Mouse (Mus musculus): Measurements from ENCODE around the gene Tmem219. TPM values are rescaled to one million over a fixed set of nuclear protein-coding genes. Genes with fewer than 3 reads are reported as not detected.
A peak's percentile ranks its signal among the peaks of the same experiment; 100 is the strongest.

The Tmem219 gene
- total RNA-seq, 4 experiments from 2014 or later: 29.4 to 48.6 (median 37.2) TPM

DNA sequence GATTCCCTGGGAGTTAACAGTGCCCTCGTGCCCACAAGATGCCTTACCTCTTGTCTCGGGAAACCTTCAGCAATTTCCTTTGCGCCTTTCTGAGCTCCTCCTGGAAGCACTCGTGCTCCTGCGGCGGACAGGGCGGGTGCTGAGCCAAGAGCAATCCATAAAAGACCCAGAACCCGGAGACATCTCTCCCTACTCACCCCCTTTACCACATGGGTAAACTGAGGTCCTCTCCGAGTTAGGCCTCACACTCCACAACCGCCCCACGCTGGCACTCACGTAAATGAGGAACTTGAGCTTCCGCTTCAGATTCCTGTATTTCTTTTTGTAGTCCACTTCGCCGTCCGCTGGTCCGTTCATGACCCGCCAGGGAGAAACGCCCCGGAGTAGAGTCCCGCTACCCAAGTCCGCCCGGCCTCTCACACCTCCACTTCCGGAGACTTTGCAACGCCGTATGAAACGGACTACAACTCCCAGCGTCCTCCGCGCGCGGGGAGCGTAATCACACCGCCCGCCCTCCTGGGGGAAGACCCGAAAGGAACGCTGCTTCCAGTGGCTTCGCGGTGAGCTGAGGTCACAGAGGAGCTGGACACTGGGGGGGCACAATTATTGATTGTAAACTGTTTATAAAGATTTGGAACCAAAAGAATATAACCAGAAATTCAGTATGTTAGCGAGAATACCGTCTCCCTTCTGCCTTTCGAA lies 61.1 kb downstream of the Tmem219 start, which contains the start of gene Hirip3:
Gene Hirip3, plus strand, starts transcription at position 544 of the 702 bp plus-strand sequence.
- DNase-seq: peak; percentile 95

- DNase-seq: no peak
These were observed 61.7 kb downstream of the Tmem219 start for GRCm38 (mm10) chr7:126860987-126861386.

GRCm38 (mm10) chr7:126856741-126857420 lies 65.8 kb downstream of the Tmem219 start:
- no peak for DNase-seq

DNA sequence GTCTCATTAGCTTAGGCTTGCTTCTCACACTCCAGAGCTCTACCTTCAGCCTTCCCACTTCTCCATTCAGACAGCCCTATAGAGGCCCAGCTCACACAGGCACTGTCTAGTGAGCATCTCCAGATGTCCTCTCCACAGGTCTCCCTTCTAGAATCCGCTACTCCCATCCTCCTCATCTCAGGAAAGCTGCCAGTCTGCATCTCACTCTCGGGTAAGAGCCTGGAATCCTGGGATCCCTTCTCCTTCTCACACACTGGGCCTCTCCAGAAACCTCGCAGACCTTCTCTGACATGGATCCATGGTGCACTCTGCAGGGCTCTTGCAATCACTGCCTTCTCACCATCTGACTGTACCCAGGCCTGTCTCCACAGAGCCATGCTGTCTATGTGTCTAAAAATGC lies 67.1 kb downstream of the Tmem219 start:
- DNase-seq: no peak

DNA sequence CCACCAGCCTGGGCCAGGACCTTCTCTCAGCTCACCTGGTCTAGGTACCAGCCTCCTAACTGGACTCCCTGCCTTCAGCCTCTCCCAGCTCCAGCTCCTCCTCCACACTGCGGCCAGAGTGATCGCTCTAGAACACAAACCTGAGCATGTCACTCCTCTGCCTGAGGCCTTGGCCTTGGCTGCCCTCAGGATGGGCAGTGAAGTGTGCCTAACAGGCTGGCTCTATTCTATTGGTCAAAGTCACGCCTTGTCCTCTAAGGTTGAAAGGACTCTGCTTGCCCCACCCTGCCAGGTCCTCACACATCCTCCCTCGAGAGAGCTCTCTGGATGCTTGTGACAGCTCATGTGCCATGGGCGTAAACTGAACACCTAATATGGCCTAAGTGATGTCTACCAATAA lies 69.3 kb downstream of the Tmem219 start:
- DNase-seq: no peak

GRCm38 (mm10) chr7:126851192-126851591 lies 71.5 kb downstream of the Tmem219 start:
- no peak for DNase-seq

DNA sequence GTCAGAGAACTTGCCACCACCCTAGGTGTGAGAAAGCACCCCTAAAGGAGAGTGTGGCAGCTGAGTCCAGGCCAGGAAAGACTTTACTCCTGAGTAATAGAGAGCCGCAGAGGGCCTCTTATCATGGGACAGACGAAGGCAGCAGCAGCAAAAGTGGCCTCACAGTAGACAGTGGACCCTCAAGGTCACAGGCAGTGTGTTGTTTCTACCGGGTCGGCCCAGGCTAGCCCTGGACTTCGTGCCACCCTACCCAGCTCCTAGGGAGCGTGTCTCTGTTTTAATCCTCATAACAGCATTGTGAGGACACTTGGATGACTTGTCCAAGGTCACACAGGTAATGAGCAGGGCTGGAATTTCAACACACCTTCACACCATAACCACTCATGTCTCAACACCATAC lies 72.6 kb downstream of the Tmem219 start:
- DNase-seq: no peak

DNA sequence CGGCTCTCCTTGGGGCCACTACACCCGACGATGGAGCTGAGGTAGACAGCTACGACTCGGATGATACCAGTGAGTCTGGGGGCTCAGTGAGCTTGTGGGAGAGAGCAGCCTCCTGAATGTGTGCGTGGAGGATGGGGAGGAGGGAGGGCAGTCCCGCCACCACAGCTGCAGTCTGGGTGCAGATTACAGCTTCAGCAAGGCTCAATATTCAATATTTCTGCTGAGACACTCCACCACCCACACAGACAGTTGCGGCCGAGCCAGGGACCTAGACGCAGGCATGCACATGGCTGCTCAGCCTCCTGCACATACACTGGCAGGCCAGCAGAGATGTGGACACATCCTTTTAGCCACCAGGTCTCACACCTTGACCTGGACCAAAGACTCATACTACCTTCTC lies 73.9 kb downstream of the Tmem219 start:
- no peak for DNase-seq

- no peak for DNase-seq
These were observed 75.0 kb downstream of the Tmem219 start for GRCm38 (mm10) chr7:126847421-126848398.

DNA sequence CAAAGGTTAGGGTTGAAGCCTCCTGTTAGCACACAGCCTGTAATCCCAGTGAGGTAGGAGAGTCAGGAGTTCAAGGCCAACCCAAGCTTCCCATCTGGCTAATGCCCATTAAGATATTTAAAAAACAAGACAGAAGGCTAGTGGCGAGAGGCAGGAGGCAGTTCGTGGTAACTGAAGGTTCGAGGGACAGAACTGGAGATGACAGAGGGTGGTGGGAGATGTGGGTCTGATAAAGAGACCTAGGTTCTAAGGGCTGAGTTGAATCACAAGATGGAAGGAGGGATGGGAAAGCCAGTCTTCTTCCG lies 75.6 kb downstream of the Tmem219 start, which contains the start of gene Doc2a:
Gene Doc2a, plus strand, starts transcription at position 301 of the 305 bp plus-strand sequence.
- no peak for DNase-seq

- no peak for DNase-seq
These were observed 77.2 kb downstream of the Tmem219 start for GRCm38 (mm10) chr7:126845516-126845915.

- DNase-seq: no peak
These were observed 79.4 kb downstream of the Tmem219 start for GRCm38 (mm10) chr7:126843276-126843675.

Other genes with a start within 250 kb of the Tmem219 start
- 10 to 100 TPM; 33.4 to 42.0 (median 40.2) TPM for gene Sult1a1, start 246.5 kb downstream of the Tmem219 start, total RNA-seq (2022)
- gene Bola2, start 227.5 kb downstream of the Tmem219 start, total RNA-seq (2022): 100 to 1,000 TPM in 1 of 4 experiments, 10 to 100 TPM in 3; 78.0 to 116 (median 95.6) TPM
- gene Slx1b, start 227.1 kb downstream of the Tmem219 start, total RNA-seq (2022): 10 to 100 TPM; 14.7 to 21.1 (median 18.2) TPM
- 10 to 100 TPM; 21.0 to 28.2 (median 25.0) TPM for gene Coro1a, start 215.1 kb downstream of the Tmem219 start, total RNA-seq (2022)
- gene Mapk3, start 163.3 kb downstream of the Tmem219 start, total RNA-seq (2022): 100 to 1,000 TPM; 117 to 195 (median 156) TPM
- 1 to 10 TPM; 1.8 to 9.2 (median 5.6) TPM for gene Gdpd3, start 156.6 kb downstream of the Tmem219 start, total RNA-seq (2022)
- gene Ypel3, start 146.0 kb downstream of the Tmem219 start, total RNA-seq (2022): 100 to 1,000 TPM; 114 to 148 (median 125) TPM
- gene Tbx6, start 141.4 kb downstream of the Tmem219 start, total RNA-seq (2022): under 1 TPM in 3 of 4 experiments, not detected in 1; 0.35 to 0.74 (median 0.56) TPM
- gene Ppp4c, start 130.4 kb downstream of the Tmem219 start, total RNA-seq (2022): 100 to 1,000 TPM in 1 of 4 experiments, 10 to 100 TPM in 3; 85.9 to 100 (median 94.9) TPM
- 10 to 100 TPM in 3 of 4 experiments, 1 to 10 TPM in 1; 9.4 to 16.7 (median 13.8) TPM for gene Fam57b, start 125.2 kb downstream of the Tmem219 start, total RNA-seq (2022)
- not detected for gene 4930451I11Rik, start 91.3 kb downstream of the Tmem219 start, total RNA-seq (2022)
- 1 to 10 TPM in 2 of 4 experiments, under 1 TPM in 2; 0.15 to 1.4 (median 1.1) TPM for gene Doc2a, start 75.5 kb downstream of the Tmem219 start, total RNA-seq (2022)
- gene Hirip3, start 60.9 kb downstream of the Tmem219 start, total RNA-seq (2022): 10 to 100 TPM in 3 of 4 experiments, 1 to 10 TPM in 1; 8.7 to 21.8 (median 15.2) TPM
- 10 to 100 TPM; 42.7 to 56.2 (median 48.0) TPM for gene Ino80e, start 60.5 kb downstream of the Tmem219 start, total RNA-seq (2022)
- 100 to 1,000 TPM in 2 of 4 experiments, 10 to 100 TPM in 2; 68.1 to 117 (median 94.5) TPM for gene Taok2, start 38.2 kb downstream of the Tmem219 start, total RNA-seq (2022)
- gene Kctd13, start 6.0 kb upstream of the Tmem219 start, total RNA-seq (2022): 10 to 100 TPM; 20.9 to 35.2 (median 33.6) TPM
- gene Asphd1, start 26.7 kb upstream of the Tmem219 start, total RNA-seq (2022): 1 to 10 TPM; 1.7 to 5.0 (median 3.7) TPM
- 100 to 1,000 TPM in 3 of 4 experiments, 10 to 100 TPM in 1; 94.1 to 133 (median 117) TPM for gene Sez6l2, start 27.6 kb upstream of the Tmem219 start, total RNA-seq (2022)
- 100 to 1,000 TPM in 3 of 4 experiments, 10 to 100 TPM in 1; 99.2 to 107 (median 103) TPM for gene Cdipt, start 53.0 kb upstream of the Tmem219 start, total RNA-seq (2022)
- 1 to 10 TPM in 1 of 4 experiments, under 1 TPM in 3; 0.46 to 1.8 (median 0.71) TPM for gene Cdiptos, start 53.2 kb upstream of the Tmem219 start, total RNA-seq (2022)
- 100 to 1,000 TPM; 117 to 186 (median 125) TPM for gene Mvp, start 91.7 kb upstream of the Tmem219 start, total RNA-seq (2022)
- 1 to 10 TPM in 1 of 4 experiments, not detected in 3; 1.5 TPM for gene Pagr1b, start 93.6 kb upstream of the Tmem219 start, total RNA-seq (2022)
- gene Pagr1a, start 94.4 kb upstream of the Tmem219 start, total RNA-seq (2022): 10 to 100 TPM in 3 of 4 experiments, 1 to 10 TPM in 1; 7.5 to 36.1 (median 14.3) TPM
- 10 to 100 TPM in 3 of 4 experiments, 1 to 10 TPM in 1; 5.5 to 40.3 (median 28.9) TPM for gene Gm42742, start 98.2 kb upstream of the Tmem219 start, total RNA-seq (2022)
- 1 to 10 TPM; 2.4 to 8.7 (median 6.4) TPM for gene Prrt2, start 98.3 kb upstream of the Tmem219 start, total RNA-seq (2022)
- gene Maz, start 104.1 kb upstream of the Tmem219 start, total RNA-seq (2022): 100 to 1,000 TPM in 3 of 4 experiments, 10 to 100 TPM in 1; 99.9 to 123 (median 111) TPM
- 1 to 10 TPM; 1.5 to 3.6 (median 1.8) TPM for gene Kif22, start 119.6 kb upstream of the Tmem219 start, total RNA-seq (2022)
- gene Zg16, start 164.4 kb upstream of the Tmem219 start, total RNA-seq (2022): not detected
- 1 to 10 TPM; 1.4 to 1.8 (median 1.5) TPM for gene AI467606, start 168.4 kb upstream of the Tmem219 start, total RNA-seq (2022)
- under 1 TPM; 0.12 to 0.83 (median 0.31) TPM for gene Qprt, start 199.3 kb upstream of the Tmem219 start, total RNA-seq (2022)
- gene Spn, start 214.9 kb upstream of the Tmem219 start, total RNA-seq (2022): 1 to 10 TPM; 1.2 to 2.0 (median 1.7) TPM